Mouse (Mus musculus) brain, adult 2 months (tissue): Measurements from ENCODE around the gene Nmral1.

Experiments used
- DNase-seq: peaks from one replicate; pipeline ENCODE4 v3.0.0; 2011; ENCODE audit warnings: low read depth, low spot score

Nmral1 gene

GRCm38 (mm10) chr16:4718753-4719518 is at the start of gene Nmral1:
Gene Nmral1, minus strand, starts transcription at chr16:4719356.
- DNase-seq, result peak; percentile 92

- no peak for DNase-seq
These were observed 49.6 kb upstream of the Nmral1 start for GRCm38 (mm10) chr16:4768719-4769118.

- no peak for DNase-seq
These were observed 48.0 kb upstream of the Nmral1 start for GRCm38 (mm10) chr16:4767012-4767790.

GRCm38 (mm10) chr16:4765852-4766251 is 46.7 kb upstream of the Nmral1 start:
- DNase-seq, result no peak

GRCm38 (mm10) chr16:4763276-4763675 is 44.1 kb upstream of the Nmral1 start:
- DNase-seq, result peak; percentile 79

GRCm38 (mm10) chr16:4762437-4762836 is 43.3 kb upstream of the Nmral1 start:
- no peak for DNase-seq

GRCm38 (mm10) chr16:4756660-4757335 is 37.6 kb upstream of the Nmral1 start:
- DNase-seq, result peak; percentile 42

GRCm38 (mm10) chr16:4754045-4754444 is 34.9 kb upstream of the Nmral1 start:
- no peak for DNase-seq

- DNase-seq, result no peak
These were observed 33.0 kb upstream of the Nmral1 start for GRCm38 (mm10) chr16:4752155-4752554.

GRCm38 (mm10) chr16:4742186-4742585 is 23.0 kb upstream of the Nmral1 start:
- DNase-seq, result no peak

GRCm38 (mm10) chr16:4739994-4740393 is 20.8 kb upstream of the Nmral1 start:
- no peak for DNase-seq

GRCm38 (mm10) chr16:4736262-4736661 is 17.1 kb upstream of the Nmral1 start:
- no peak for DNase-seq

GRCm38 (mm10) chr16:4730776-4731358 is 11.7 kb upstream of the Nmral1 start:
- DNase-seq, result no peak

GRCm38 (mm10) chr16:4727963-4728362 is 8.8 kb upstream of the Nmral1 start:
- no peak for DNase-seq

- no peak for DNase-seq
These were observed 8.4 kb upstream of the Nmral1 start for GRCm38 (mm10) chr16:4727526-4727925.

- DNase-seq, result peak; percentile 51
These were observed 7.5 kb upstream of the Nmral1 start for GRCm38 (mm10) chr16:4726528-4727128.

- peak; percentile 96 for DNase-seq
These were observed 6.8 kb upstream of the Nmral1 start, which contains the start of gene Hmox2 for GRCm38 (mm10) chr16:4725780-4726527. Gene Hmox2, plus strand, starts transcription at chr16:4726361.

- no peak for DNase-seq
These were observed 6.1 kb upstream of the Nmral1 start for GRCm38 (mm10) chr16:4725266-4725665.

- no peak for DNase-seq
These were observed 3.7 kb upstream of the Nmral1 start for GRCm38 (mm10) chr16:4722915-4723209.

GRCm38 (mm10) chr16:4722128-4722914 is 3.2 kb upstream of the Nmral1 start:
- peak; percentile 44 for DNase-seq
